Mouse (Mus musculus) liver, postnatal 0 days (tissue): ENCODE measurements at regions not wholly inside any gene's neighbourhood (a gene's known extent, or its start where the extent isn't known, plus 50 kb on each side); places are given as distances from the start of the nearest gene placed in this dataset.

Experiments
- CTCF ChIP-seq: sonication (generic); IDR thresholded peaks from 2 replicates; pipeline ENCODE4 v1.5.1; 2016; ENCODE audit warnings: antibody characterized with exemption, low read depth
- EP300 ChIP-seq: IDR thresholded peaks from 2 replicates; pipeline ENCODE4 v1.6.1; 2016; ENCODE audit warnings: antibody characterized with exemption, low read depth, mild to moderate bottlenecking

GRCm38 (mm10) chr19:51268978-51269556, 590.6 kb upstream of the Sorcs1 start:
- no peak for TF ChIP-seq EP300
- no peak for TF ChIP-seq CTCF
